Mouse (Mus musculus) gastrocnemius, postnatal 10 days (tissue): ENCODE results near the gene Tm7sf3. TPM values are rescaled to one million over a fixed set of nuclear protein-coding genes. Genes with fewer than 3 reads are reported as not detected.
"Not testable (repeated sequence)": the region's sequence is repeated elsewhere in the genome, so short reads cannot be mapped to it uniquely, and the experiment has no call there.

Source experiments
- DNase-seq: peaks from one replicate; pipeline ENCODE4 v3.0.0; 2021; ENCODE audit warnings: mixed read lengths
- total RNA-seq, 2 experiments: library from RNA; stranded (reverse); gene quantifications; 2 replicates each; pipeline ENCODE4 v1.2.3; 2021

The Tm7sf3 gene
- total RNA-seq, 2 experiments from 2014 or later: 19.6 to 22.7 TPM

GRCm38 (mm10) chr6:146614541-146614940 is 28.1 kb downstream of the Tm7sf3 start:
- no peak for DNase-seq

GRCm38 (mm10) chr6:146613907-146614306 is 28.7 kb downstream of the Tm7sf3 start:
- no peak for DNase-seq

GRCm38 (mm10) chr6:146612736-146613135 is 29.9 kb downstream of the Tm7sf3 start:
- no peak for DNase-seq

GRCm38 (mm10) chr6:146611897-146612296 is 30.7 kb downstream of the Tm7sf3 start:
- no peak for DNase-seq

DNA sequence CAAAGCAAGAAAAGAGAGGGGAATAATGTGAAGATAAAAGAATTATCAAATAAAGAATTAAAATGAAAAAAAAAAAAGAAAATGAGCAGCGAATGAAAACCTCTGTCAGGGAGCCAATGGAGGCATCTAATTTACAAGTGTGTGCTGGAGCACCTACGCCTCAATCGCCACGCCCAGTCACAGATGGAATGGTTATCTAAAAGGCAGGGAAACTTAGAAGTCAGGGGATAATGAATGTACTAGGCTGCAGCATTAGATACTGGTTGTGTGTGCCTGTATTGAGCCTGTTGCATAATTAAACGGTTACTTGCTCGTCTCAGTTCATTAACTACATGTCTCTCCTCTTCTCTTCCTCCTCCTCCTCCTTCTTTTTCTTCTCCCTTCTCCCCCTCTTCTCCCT is 31.2 kb downstream of the Tm7sf3 start:
- no peak for DNase-seq

- DNase-seq: peak; percentile 24
These were observed 39.0 kb downstream of the Tm7sf3 start for GRCm38 (mm10) chr6:146603651-146604050.

DNA sequence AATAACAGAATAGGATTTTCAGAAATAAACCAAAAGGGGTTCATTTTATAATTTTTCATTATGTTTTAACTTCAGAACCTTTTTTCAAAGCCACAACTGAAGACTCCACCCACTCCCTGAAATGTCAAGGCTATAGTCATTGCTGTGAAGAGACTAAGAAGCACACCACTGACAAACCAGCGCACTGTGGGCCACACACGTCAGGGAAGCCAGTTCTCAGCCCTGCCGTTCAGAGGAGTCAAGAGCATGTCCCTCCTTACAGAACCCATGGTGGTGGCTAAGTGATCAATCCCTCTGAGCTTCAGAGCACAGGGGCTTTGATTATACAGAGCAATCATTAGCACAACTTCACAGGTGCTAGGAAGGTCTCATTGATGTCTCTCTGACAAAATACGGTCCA is 40.0 kb downstream of the Tm7sf3 start:
- no peak for DNase-seq

- no peak for DNase-seq
These were observed 57.5 kb downstream of the Tm7sf3 start for GRCm38 (mm10) chr6:146585134-146585533.

DNA sequence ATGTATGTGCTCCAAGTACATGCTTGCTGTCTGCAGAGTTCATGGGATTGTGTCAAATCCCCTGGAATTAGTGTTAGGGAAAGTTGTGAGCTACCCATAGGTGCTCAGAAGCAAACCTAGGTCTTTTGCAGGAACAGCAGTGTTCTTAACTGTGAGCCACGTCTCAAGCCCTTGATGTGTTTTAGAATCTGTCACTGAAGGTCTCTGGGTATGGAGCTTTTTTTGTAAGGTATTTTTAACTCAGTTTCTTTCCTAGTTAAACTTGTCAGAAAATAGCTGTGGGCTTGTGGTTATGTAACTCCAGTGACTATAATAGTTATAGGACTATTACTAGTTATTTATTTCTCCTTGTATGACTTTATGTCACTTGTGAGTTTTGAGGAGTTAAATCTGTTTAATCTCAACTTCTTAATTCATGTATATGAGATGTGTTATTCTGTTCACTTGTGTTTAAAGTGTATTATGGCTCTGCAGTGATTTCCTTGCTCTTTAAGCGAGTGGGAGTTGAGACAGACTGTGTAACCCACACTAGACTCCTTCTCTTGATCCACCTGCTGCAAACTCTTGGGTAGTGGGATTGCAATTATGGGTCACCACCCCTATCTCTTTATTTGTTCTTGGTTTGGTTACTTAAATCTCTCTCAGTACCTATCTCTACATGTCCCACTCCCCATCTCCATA is 59.1 kb downstream of the Tm7sf3 start:
- no peak for DNase-seq

GRCm38 (mm10) chr6:146580381-146580926 is 62.2 kb downstream of the Tm7sf3 start:
- no peak for DNase-seq

GRCm38 (mm10) chr6:146578586-146578985 is 64.0 kb downstream of the Tm7sf3 start:
- no peak for DNase-seq

DNA sequence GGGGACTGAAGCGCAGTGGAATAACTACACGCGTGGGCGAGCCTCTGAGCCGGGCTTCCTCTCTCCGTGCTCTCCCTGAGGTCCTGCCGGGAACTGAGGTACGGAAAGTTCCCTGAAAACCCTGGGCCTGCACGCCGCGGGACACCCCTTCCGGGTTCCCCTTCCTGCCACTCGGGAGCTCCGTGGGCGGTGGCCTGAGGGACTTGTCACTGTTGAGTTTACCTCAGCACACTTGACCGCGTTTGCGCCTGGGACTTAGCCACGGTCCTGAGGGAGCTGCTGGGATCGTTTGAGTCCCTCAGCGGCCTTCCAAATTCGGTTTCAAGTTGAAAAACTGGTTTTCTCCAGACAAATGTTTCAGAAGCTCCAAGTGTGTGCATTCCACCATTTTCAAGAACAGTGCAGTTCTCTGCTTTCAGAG is 64.5 kb downstream of the Tm7sf3 start:
- peak; percentile 65 for DNase-seq

DNA sequence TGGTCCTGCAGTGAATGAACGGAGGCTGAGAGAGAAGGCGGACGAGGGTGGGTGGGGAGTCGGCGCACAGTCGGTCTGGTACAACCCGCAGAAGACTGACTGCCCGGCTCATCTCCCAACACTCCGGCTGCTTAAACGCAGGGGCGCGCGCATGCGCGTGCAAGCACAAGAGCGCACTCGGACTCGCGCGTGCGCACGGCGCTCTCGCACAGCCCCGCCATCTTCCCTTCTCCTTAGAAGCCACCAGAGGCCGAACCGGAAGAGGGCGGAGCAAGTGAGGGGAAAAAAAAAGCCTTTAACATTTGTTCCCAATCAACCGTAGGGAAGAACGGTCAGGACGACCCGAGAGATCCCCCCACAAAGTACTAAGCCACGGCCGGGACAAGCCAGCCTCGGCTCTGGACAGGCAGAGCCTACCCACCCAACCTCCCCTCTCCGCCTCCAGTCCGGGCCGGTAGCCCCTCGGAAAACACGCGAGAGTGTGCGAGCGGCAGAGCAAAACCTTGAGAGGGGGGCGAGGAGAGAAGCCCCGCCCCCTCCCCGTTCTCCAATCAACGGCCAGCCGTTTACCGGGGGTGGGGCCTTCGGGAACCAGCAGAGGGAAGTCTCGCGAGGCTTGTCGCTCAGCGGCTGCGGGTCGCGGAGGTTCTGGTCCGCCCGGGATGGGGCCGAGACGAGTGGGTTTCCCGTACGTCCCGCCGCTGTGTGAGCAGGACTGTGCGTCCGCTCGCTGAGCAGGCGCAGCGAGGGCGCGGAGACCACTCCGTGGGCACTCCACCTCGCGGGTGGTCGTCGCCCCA is 65.1 kb downstream of the Tm7sf3 start, which contains the start of gene Ints13:
Gene Ints13 (minus strand): TSS at position 526 of the 800 bp plus-strand sequence.
- DNase-seq: peak; percentile 97

DNA sequence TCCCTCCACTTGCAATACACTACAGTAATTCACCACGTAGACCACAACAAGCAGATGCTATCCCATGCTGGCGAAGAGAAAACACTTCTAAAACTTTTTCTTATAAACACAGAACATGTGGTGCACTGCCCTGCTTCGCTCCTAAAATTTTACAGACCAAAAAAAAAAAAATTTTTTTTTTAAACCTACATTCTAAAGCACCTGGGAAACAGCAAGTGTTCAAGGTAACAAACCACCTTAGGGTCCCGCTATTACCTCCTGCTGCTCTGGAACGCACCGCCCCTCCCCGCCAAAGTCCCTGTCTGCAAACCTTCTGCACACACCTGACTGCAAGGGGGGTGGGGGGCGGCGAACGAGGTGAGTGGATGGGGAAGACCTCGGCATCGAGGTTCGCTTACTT is 65.7 kb downstream of the Tm7sf3 start, which contains the start of gene Fgfr1op2:
Gene Fgfr1op2 (plus strand): TSS at position 301 of the 400 bp plus-strand sequence.
- DNase-seq: no peak

DNA sequence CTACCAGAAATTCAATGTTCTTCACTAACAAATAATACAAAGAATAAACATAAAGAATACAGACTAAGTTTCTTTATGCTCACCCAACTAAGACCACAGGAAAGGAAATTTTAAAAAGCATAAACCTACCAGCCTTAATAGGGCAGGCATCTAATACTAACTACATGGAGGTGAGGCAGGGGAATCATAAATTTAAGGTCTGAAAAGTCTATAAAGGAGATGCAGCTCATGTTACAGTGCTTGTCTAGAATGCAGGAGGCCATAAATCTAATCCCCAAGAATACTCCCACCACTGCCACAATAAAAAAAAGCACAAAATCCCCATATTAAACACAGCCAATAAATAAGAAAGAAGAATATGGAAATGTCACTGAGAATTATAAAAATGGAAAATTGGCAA is 70.6 kb downstream of the Tm7sf3 start:
- DNase-seq: no peak

GRCm38 (mm10) chr6:146562461-146562860 is 80.2 kb downstream of the Tm7sf3 start:
- not testable (repeated sequence) for DNase-seq

Other genes with a start within 250 kb of the Tm7sf3 start
- 10 to 100 TPM in 1 of 2 experiments, 1 to 10 TPM in 1; 9.9 to 13.5 TPM for gene Itpr2, start 140.6 kb downstream of the Tm7sf3 start, total RNA-seq
- 10 to 100 TPM; 49.6 to 50.3 TPM for gene Fgfr1op2, start 65.6 kb downstream of the Tm7sf3 start, total RNA-seq
- gene Ints13, start 65.0 kb downstream of the Tm7sf3 start, total RNA-seq: 10 to 100 TPM; 16.0 to 19.3 TPM
- gene Med21, start 277 bp downstream of the Tm7sf3 start, total RNA-seq: 10 to 100 TPM; 46.3 to 52.4 TPM
- gene Stk38l, start 82.2 kb upstream of the Tm7sf3 start, total RNA-seq: 1 to 10 TPM; 8.3 to 9.5 TPM
- 1 to 10 TPM in 1 of 2 experiments, under 1 TPM in 1; 0.68 to 1.5 TPM for gene Arntl2, start 153.2 kb upstream of the Tm7sf3 start, total RNA-seq
- gene Smco2, start 207.3 kb upstream of the Tm7sf3 start, total RNA-seq: not detected
- 10 to 100 TPM; 47.9 to 54.9 TPM for gene Ppfibp1, start 245.7 kb upstream of the Tm7sf3 start, total RNA-seq